In genomic region chr17:24244061-24244460, GRCm38 (mm10) we compare ENCODE assay signal across 21 mouse cellular contexts. TPM values are rescaled to one million over a fixed set of nuclear protein-coding genes. Genes with fewer than 3 reads are reported as not detected.
DNase-seq lines count a peak whose midpoint lies in the region; ATAC-seq and TF ChIP-seq lines count a peak whose summit lies in the region.
"Had no signal": no experiment of that assay in that cellular context is flagged by ENCODE, and none has a peak within 500 bp of the region (broad histone marks: within the 10 kb centered on the region; RNA-seq: fewer than 3 reads in every experiment).

No protein-coding gene starts in this region.

- H3K9me3 ChIP-seq in midbrain, embryonic 10.5 days (replicated peaks): peaks cover 21% of the 10 kb centered on the region
- H3K9me3 ChIP-seq in forebrain, embryonic 12.5 days: peaks cover 7% of the 10 kb centered on the region; the same call in 1 of the 2 replicates
- H3K9me3 ChIP-seq: embryonic facial prominence, embryonic 13.5 days; heart, embryonic 15.5 days; megakaryocyte, embryonic 14.5 days; stomach, embryonic 15.5 days had no signal

- no peak overlapping the region for H3ac ChIP-seq in C2C12 (ENCODE audit: control insufficient read depth, insufficient read length, low read depth)

- peaks cover 61% of the 10 kb centered on the region for H3K79me2 ChIP-seq in C2C12 (ENCODE audit: control insufficient read depth, insufficient read depth)

- H3K27ac ChIP-seq in embryonic fibroblast, embryonic 13.5 days (ENCODE audit: insufficient read depth, low read length): peak overlapping the region; percentile 93
- H3K27ac ChIP-seq in midbrain, embryonic 10.5 days (replicated peaks): no peak overlapping the region
- no peak overlapping the region for H3K27ac ChIP-seq in forebrain, embryonic 12.5 days
- H3K27ac ChIP-seq: embryonic facial prominence, embryonic 13.5 days; gastrocnemius, adult 2 months; heart, embryonic 15.5 days; hindbrain, embryonic 14.5 days; liver, embryonic 13.5 days; neural tube, embryonic 13.5 days; stomach, embryonic 15.5 days had no signal

- no peak for TF ChIP-seq CTCF in C2C12 (IDR thresholded peaks at IDR 0.05; ENCODE audit: control insufficient read depth, insufficient read depth, insufficient read length)
- TF ChIP-seq CTCF in embryonic fibroblast, embryonic 13.5 days (IDR thresholded peaks at IDR 0.05; ENCODE audit: borderline replicate concordance, insufficient read depth, low read length): no peak

- peaks cover 3% of the 10 kb centered on the region for H3K4me1 ChIP-seq in embryonic fibroblast, embryonic 13.5 days (ENCODE audit: control insufficient read depth, insufficient read depth, low read length)
- no peaks in the 10 kb centered on the region; the same call in 1 of the 2 replicates for H3K4me1 ChIP-seq in midbrain, embryonic 10.5 days
- H3K4me1 ChIP-seq in forebrain, embryonic 12.5 days: no peaks in the 10 kb centered on the region
- H3K4me1 ChIP-seq: embryonic facial prominence, embryonic 13.5 days; heart, embryonic 15.5 days; neural tube, embryonic 13.5 days; stomach, embryonic 15.5 days had no signal

- no peak for ATAC-seq in forebrain, embryonic 12.5 days (ENCODE audit: low FRiP score)
- ATAC-seq: forebrain, embryonic 16.5 days; inflammation-experienced regulatory T-cells, adult 6 months had no signal

- H3K4me2 ChIP-seq in forebrain, embryonic 12.5 days: no peak overlapping the region
- H3K4me2 ChIP-seq: embryonic facial prominence, embryonic 13.5 days; heart, embryonic 15.5 days; hindbrain, embryonic 14.5 days; liver, embryonic 13.5 days; lung, embryonic 14.5 days; neural tube, embryonic 13.5 days; stomach, embryonic 15.5 days had no signal

- H3K27me3 ChIP-seq in C2C12 (ENCODE audit: control insufficient read depth, insufficient read depth, insufficient read length): no peaks in the 10 kb centered on the region
- no peaks in the 10 kb centered on the region for H3K27me3 ChIP-seq in midbrain, embryonic 10.5 days (ENCODE audit: low read depth, poor library complexity, severe bottlenecking)
- H3K27me3 ChIP-seq in forebrain, embryonic 12.5 days: no peaks in the 10 kb centered on the region
- H3K27me3 ChIP-seq: embryonic facial prominence, embryonic 13.5 days; heart, embryonic 15.5 days; liver, embryonic 13.5 days; megakaryocyte, embryonic 14.5 days; neural tube, embryonic 13.5 days; stomach, embryonic 15.5 days had no signal

- DNase-seq in adrenal gland, adult 2 months: peak; percentile 52
- DNase-seq in adrenal gland, postnatal 4 days (ENCODE audit: low spot score in 2 of 2): no peak
- peak; percentile 20 to 73 for DNase-seq in left cerebral cortex, postnatal 25 days (ENCODE audit: low spot score in 2 of 2)
- no peak for DNase-seq in left cerebral cortex, postnatal 10 days (ENCODE audit: extremely low spot score in 1 of 2, low spot score in 2 of 2)
- DNase-seq in midbrain, embryonic 10.5 days (ENCODE audit: low spot score): no peak
- DNase-seq: cerebellum, adult 18-20 months; gastrocnemius, adult 2 months; layer of hippocampus, adult 9-11 months; liver, embryonic 13.5 days had no signal

- WGBS in midbrain, embryonic 10.5 days: 98% methylated on average over 8 of the region's 8 CpGs
- WGBS in forebrain, embryonic 12.5 days: 95% methylated on average over 8 of the region's 8 CpGs

- H3K36me3 ChIP-seq in C2C12 (ENCODE audit: control insufficient read depth, insufficient read depth): peaks cover 68% of the 10 kb centered on the region
- peaks cover 95% of the 10 kb centered on the region for H3K36me3 ChIP-seq in midbrain, embryonic 10.5 days
- H3K36me3 ChIP-seq in forebrain, embryonic 12.5 days (replicated peaks): peaks cover 92% of the 10 kb centered on the region

- peaks cover 35% of the 10 kb centered on the region for H3K79me3 ChIP-seq in C2C12 (ENCODE audit: low read depth)

- peak; percentile 13; the same call in 1 of the 2 replicates for TF ChIP-seq POLR2A in embryonic fibroblast, embryonic 13.5 days (IDR thresholded peaks at IDR 0.05; ENCODE audit: low read depth, low read length)

- intact Hi-C loops in left cerebral cortex, postnatal 25 days (cut with DNase I): no loop called here
- intact Hi-C loops in left cerebral cortex, postnatal 10 days (cut with DNase I): no loop called here

- no peak overlapping the region for H3K4me3 ChIP-seq in C2C12 (ENCODE audit: insufficient read depth, poor library complexity, severe bottlenecking)
- no peak overlapping the region for H3K4me3 ChIP-seq in embryonic fibroblast, embryonic 13.5 days (ENCODE audit: insufficient read depth, low read length)
- no peak overlapping the region for H3K4me3 ChIP-seq in midbrain, embryonic 10.5 days
- no peak overlapping the region for H3K4me3 ChIP-seq in forebrain, embryonic 12.5 days (replicated peaks)
- H3K4me3 ChIP-seq: embryonic facial prominence, embryonic 13.5 days; gastrocnemius, adult 2 months; heart, embryonic 15.5 days; liver, embryonic 13.5 days; neural tube, embryonic 13.5 days; stomach, embryonic 15.5 days had no signal

- H3K9ac ChIP-seq in forebrain, embryonic 12.5 days: no peak overlapping the region
- H3K9ac ChIP-seq: embryonic facial prominence, embryonic 13.5 days; heart, embryonic 15.5 days; hindbrain, embryonic 14.5 days; liver, embryonic 13.5 days; lung, embryonic 14.5 days; neural tube, embryonic 13.5 days; stomach, embryonic 15.5 days had no signal

TF ChIP-seq in C2C12, 6 proteins besides CTCF, POLR2A, EP300 and RAD21:
- TF ChIP-seq MYOG (IDR thresholded peaks at IDR 0.05; ENCODE audit: control insufficient read depth, extremely low read depth, insufficient read length) (no peak), CEBPB (IDR thresholded peaks at IDR 0.05; ENCODE audit: low read depth) (no peak), FOSL1 (IDR thresholded peaks at IDR 0.05; ENCODE audit: insufficient read depth, low read length, poor library complexity, severe bottlenecking) (peak; percentile 98), MAX (IDR thresholded peaks at IDR 0.05) (no peak), MYOD1 (IDR thresholded peaks at IDR 0.05; ENCODE audit: control insufficient read depth, insufficient read length, low read depth) (peak; percentile 2), USF1 (IDR thresholded peaks at IDR 0.05; ENCODE audit: low read depth) (no peak)
TF ChIP-seq in C2C12: peak in this region for 2.

RNA-seq across cellular contexts. Expression of gene Ccnf, which starts 7.2 kb away (rescaled TPM):
- 1 to 10 TPM; 1.8 to 4.0 TPM for total RNA-seq in adrenal gland, adult 2 months (2021)
- 1.9 and 2.0 TPM in 2 replicates for polyA plus RNA-seq in adrenal gland, adult 2 months (2012; rRNA removed)
- 10 to 100 TPM; 23.3 to 25.5 TPM for total RNA-seq in adrenal gland, postnatal 4 days (2021)
- 1 to 10 TPM; 6.5 to 6.9 TPM for total RNA-seq in left cerebral cortex, postnatal 25 days (2021)
- 1 to 10 TPM; 6.2 to 7.2 TPM for total RNA-seq in left cerebral cortex, postnatal 10 days (2021)
- 38.1 TPM for polyA plus RNA-seq in C2C12 (2012; fragmentation: generic; extraction: Trizol)
- 23.5 and 24.2 TPM in 2 replicates for polyA plus RNA-seq in embryonic fibroblast, embryonic 13.5 days (2011; ENCODE audit: insufficient read length, low read depth, missing spikeins)
- polyA plus RNA-seq in midbrain, embryonic 10.5 days (2016; fragmentation: Nextera tagmentation; extraction: Ambion mirVana): 116 and 131 TPM in 2 replicates
- 94.2 and 95.6 TPM in 2 replicates for polyA plus RNA-seq in forebrain, embryonic 12.5 days (2016; fragmentation: Nextera tagmentation; extraction: Ambion mirVana)

RNA-seq across cellular contexts. Expression of gene Tedc2, which starts 23.4 kb away (rescaled TPM):
- total RNA-seq in adrenal gland, adult 2 months (2021): 1 to 10 TPM; 7.0 to 7.6 TPM
- 7.5 and 7.8 TPM in 2 replicates for polyA plus RNA-seq in adrenal gland, adult 2 months (2012; rRNA removed)
- total RNA-seq in adrenal gland, postnatal 4 days (2021): 10 to 100 TPM; 13.8 to 17.6 TPM
- 1 to 10 TPM; 9.2 to 10.0 TPM for total RNA-seq in left cerebral cortex, postnatal 25 days (2021)
- total RNA-seq in left cerebral cortex, postnatal 10 days (2021): 10 to 100 TPM in 1 of 2 experiments, 1 to 10 TPM in 1; 8.9 to 10.4 TPM
- 13.2 TPM for polyA plus RNA-seq in C2C12 (2012; fragmentation: generic; extraction: Trizol)
- 7.9 and 9.2 TPM in 2 replicates for polyA plus RNA-seq in embryonic fibroblast, embryonic 13.5 days (2011; ENCODE audit: insufficient read length, low read depth, missing spikeins)
- 22.4 and 22.9 TPM in 2 replicates for polyA plus RNA-seq in midbrain, embryonic 10.5 days (2016; fragmentation: Nextera tagmentation; extraction: Ambion mirVana)
- polyA plus RNA-seq in forebrain, embryonic 12.5 days (2016; fragmentation: Nextera tagmentation; extraction: Ambion mirVana): 15.3 and 16.7 TPM in 2 replicates

RNA-seq across cellular contexts. Expression of gene Ntn3, which starts 34.7 kb away (rescaled TPM):
- total RNA-seq in adrenal gland, adult 2 months (2021): 1 to 10 TPM; 1.4 to 2.4 TPM
- polyA plus RNA-seq in adrenal gland, adult 2 months (2012; rRNA removed): 7.4 and 8.8 TPM in 2 replicates
- total RNA-seq in adrenal gland, postnatal 4 days (2021): 1 to 10 TPM; 7.6 to 8.2 TPM
- 10 to 100 TPM in 1 of 2 experiments, 1 to 10 TPM in 1; 9.8 to 10.8 TPM for total RNA-seq in left cerebral cortex, postnatal 25 days (2021)
- total RNA-seq in left cerebral cortex, postnatal 10 days (2021): 10 to 100 TPM; 13.1 to 14.4 TPM
- 0.26 TPM for polyA plus RNA-seq in C2C12 (2012; fragmentation: generic; extraction: Trizol)
- polyA plus RNA-seq in embryonic fibroblast, embryonic 13.5 days (2011; ENCODE audit: insufficient read length, low read depth, missing spikeins): 2.9 and 4.1 TPM in 2 replicates
- 3.8 and 4.4 TPM in 2 replicates for polyA plus RNA-seq in midbrain, embryonic 10.5 days (2016; fragmentation: Nextera tagmentation; extraction: Ambion mirVana)
- polyA plus RNA-seq in forebrain, embryonic 12.5 days (2016; fragmentation: Nextera tagmentation; extraction: Ambion mirVana): 4.3 and 5.2 TPM in 2 replicates
- polyA plus RNA-seq: inflammation-experienced regulatory T-cells, adult 6 months had no signal

RNA-seq across cellular contexts. Expression of gene Tbc1d24, which starts 38.7 kb away (rescaled TPM):
- total RNA-seq in adrenal gland, adult 2 months (2021): 10 to 100 TPM; 13.4 to 17.1 TPM
- polyA plus RNA-seq in adrenal gland, adult 2 months (2012; rRNA removed): 24.6 and 33.5 TPM in 2 replicates
- total RNA-seq in adrenal gland, postnatal 4 days (2021): 10 to 100 TPM; 13.7 to 15.9 TPM
- 10 to 100 TPM; 63.7 to 68.9 TPM for total RNA-seq in left cerebral cortex, postnatal 25 days (2021)
- 10 to 100 TPM; 70.4 to 74.8 TPM for total RNA-seq in left cerebral cortex, postnatal 10 days (2021)
- 3.8 TPM for polyA plus RNA-seq in C2C12 (2012; fragmentation: generic; extraction: Trizol)
- polyA plus RNA-seq in embryonic fibroblast, embryonic 13.5 days (2011; ENCODE audit: insufficient read length, low read depth, missing spikeins): 10.9 and 14.0 TPM in 2 replicates
- 5.3 and 12.5 TPM in 2 replicates for polyA plus RNA-seq in midbrain, embryonic 10.5 days (2016; fragmentation: Nextera tagmentation; extraction: Ambion mirVana)
- 8.5 and 10.8 TPM in 2 replicates for polyA plus RNA-seq in forebrain, embryonic 12.5 days (2016; fragmentation: Nextera tagmentation; extraction: Ambion mirVana)

Comparison
In these comparisons a context has a peak if more than half of its experiments do, and no peak if none do; other contexts are left out.
1. DNase-seq: peak in adrenal gland, adult 2 months (single experiment) and left cerebral cortex, postnatal 25 days (2 of 2); none in adrenal gland, postnatal 4 days (0 of 2), left cerebral cortex, postnatal 10 days (0 of 2) and midbrain, embryonic 10.5 days (single experiment).